Mouse (Mus musculus): ENCODE measurements around the gene Cpxm1. TPM values are rescaled to one million over a fixed set of nuclear protein-coding genes. Genes with fewer than 3 reads are reported as not detected.

The Cpxm1 gene
- polyA plus RNA-seq, 1 experiment, result 7.7 TPM

DNA sequence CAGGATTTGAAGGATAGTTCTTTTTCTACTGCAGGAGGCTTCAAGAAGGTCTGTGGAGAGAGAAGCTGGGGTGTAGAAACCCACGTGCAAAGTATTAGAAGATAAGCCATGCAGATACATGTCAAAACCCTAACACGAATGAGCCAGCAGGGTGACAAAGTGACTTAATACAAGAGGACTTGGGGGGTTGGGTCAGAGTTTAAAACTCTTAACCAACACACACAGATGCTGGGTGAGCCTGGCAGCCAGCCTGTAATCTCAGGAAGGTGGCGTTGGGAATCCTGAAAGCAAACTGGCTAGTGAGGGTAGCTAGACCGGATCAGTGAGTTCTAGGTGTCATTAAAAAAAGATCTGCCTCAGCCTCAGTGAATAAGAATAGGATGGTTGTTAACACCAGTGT lies 30.0 kb downstream of the Cpxm1 start:
- no peak overlapping the region for H3K4me3 ChIP-seq (replicated peaks; ENCODE audit: insufficient read depth, low read depth, low read length)
- H3K27me3 ChIP-seq (ENCODE audit: control insufficient read depth, insufficient read depth, low read length), result peaks cover 2% of the 10 kb centered on the region; the same call in 1 of the 2 replicates
- H3K27ac ChIP-seq (ENCODE audit: insufficient read depth, low read length), result no peak overlapping the region
- no peak for DNase-seq
- no peaks in the 10 kb centered on the region for H3K4me1 ChIP-seq (ENCODE audit: control insufficient read depth, insufficient read depth, low read length)
- 55% methylated on average over 4 of the region's 4 CpGs for WGBS
- TF ChIP-seq CTCF (IDR thresholded peaks at IDR 0.05; ENCODE audit: borderline replicate concordance, insufficient read depth, low read depth, low read length) (no peak), POLR2A (IDR thresholded peaks at IDR 0.05; ENCODE audit: borderline replicate concordance, insufficient read depth, low read length) (no peak)

DNA sequence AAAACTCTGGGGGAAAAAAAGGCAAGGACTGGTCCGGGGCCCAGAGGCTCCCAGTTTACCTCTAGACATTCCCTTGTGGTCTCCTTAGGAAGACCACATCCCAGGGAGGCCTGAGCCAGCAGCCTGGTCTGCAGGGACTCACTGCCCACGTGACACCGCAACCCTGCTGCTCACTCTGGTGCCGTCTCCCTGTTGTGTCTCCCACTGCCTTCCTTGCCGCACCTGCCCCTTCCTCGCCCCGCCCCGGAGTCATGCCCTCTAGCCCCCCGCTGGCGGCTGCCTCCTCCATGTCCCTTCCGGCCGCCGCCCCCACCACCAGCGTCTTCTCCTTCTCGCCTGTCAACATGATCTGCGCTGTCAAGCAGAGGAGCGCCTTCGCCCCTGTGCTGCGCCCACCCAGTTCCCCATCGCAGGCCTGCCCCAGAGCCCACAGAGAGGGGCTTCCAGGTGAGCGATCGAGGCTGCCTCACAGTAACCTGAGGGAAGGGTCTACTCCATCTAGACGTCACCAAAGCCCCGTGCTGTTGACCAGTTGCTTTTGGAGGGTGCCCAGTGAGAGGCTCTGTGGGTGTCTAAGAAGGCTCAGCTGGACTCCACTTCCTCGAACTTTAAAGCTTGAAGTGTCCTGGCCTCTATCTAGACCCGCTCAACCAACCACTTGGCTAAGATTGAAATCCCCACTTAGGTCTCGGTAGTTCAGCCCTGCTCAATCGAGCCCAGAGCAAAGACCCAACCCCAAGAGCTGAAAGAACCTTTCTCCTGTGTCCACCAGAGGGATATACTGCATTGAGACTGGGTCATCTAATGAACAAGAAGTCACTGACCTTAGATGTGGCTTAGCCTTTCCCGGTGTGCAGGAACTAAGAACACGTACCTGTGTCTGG lies 31.9 kb downstream of the Cpxm1 start:
- no peak for TF ChIP-seq CTCF (IDR thresholded peaks at IDR 0.05; ENCODE audit: borderline replicate concordance, insufficient read depth, low read depth, low read length)
- no peak for TF ChIP-seq POLR2A (IDR thresholded peaks at IDR 0.05; ENCODE audit: borderline replicate concordance, insufficient read depth, low read length)
- WGBS, result 10% methylated on average over 30 of the region's 30 CpGs
- Histone ChIP-seq H3K27me3 (ENCODE audit: control insufficient read depth, insufficient read depth, low read length) (peaks cover 3% of the 10 kb centered on the region; the same call in 1 of the 2 replicates), H3K27ac (ENCODE audit: insufficient read depth, low read length) (no peak overlapping the region), H3K4me3 (replicated peaks; ENCODE audit: insufficient read depth, low read depth, low read length) (no peak overlapping the region), H3K4me1 (ENCODE audit: control insufficient read depth, insufficient read depth, low read length) (no peaks in the 10 kb centered on the region)
- no peak for DNase-seq

DNA sequence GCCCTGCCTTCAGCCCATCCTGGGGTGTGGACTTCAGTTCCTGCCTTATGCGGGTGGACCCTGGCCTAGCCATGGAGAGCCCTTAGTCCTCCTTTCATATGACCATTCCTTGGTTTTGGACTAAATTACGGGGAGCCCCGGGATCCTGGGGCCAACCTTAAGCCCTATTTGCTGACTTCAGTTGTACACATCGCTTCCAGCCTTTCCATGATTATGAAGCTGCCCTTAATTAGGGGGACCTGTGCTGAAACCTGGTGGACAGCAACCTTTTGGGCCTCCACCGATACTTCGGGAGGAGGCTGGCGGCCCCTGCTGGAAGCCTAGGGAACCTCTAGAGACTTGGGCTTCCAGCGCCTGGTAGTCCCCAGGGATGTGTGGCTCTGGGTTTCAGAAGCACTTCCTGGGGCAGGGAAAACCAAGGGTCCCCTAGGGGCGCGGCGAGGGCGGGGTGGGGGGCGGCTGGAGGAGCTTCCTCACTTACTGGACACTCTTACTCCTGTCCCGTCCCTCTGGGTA lies 34.8 kb downstream of the Cpxm1 start:
- WGBS, result 5% methylated on average over 14 of the region's 14 CpGs
- peak; percentile 11 to 20 for DNase-seq
- no peaks in the 10 kb centered on the region for H3K4me1 ChIP-seq (ENCODE audit: control insufficient read depth, insufficient read depth, low read length)
- no peak overlapping the region for H3K27ac ChIP-seq (ENCODE audit: insufficient read depth, low read length)
- H3K4me3 ChIP-seq (replicated peaks; ENCODE audit: insufficient read depth, low read depth, low read length), result no peak overlapping the region
- TF ChIP-seq POLR2A (IDR thresholded peaks at IDR 0.05; ENCODE audit: borderline replicate concordance, insufficient read depth, low read length) (no peak), CTCF (IDR thresholded peaks at IDR 0.05; ENCODE audit: borderline replicate concordance, insufficient read depth, low read depth, low read length) (peak; percentile 39; the same call in 1 of the 2 replicates)
- peaks cover 3% of the 10 kb centered on the region; the same call in 1 of the 2 replicates for H3K27me3 ChIP-seq (ENCODE audit: control insufficient read depth, insufficient read depth, low read length)

DNA sequence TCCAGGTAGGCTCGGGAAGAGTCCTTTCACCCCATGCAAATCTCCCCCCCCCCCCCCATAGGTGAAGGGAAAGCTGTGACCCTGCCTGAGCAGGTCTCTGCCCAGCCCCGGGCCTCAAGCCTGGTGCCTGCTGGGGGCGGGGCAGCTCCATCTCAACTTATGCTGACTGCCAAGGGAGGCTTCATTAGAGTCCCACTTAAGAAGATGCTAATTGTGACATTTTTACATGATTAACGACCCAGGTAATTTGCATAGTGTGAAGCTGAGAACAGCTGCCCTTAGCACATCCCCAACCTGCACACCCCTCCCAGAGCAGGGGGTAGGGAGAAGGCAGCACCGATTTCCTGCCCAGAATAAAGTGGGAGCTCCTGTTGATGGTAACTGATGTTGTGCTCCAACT lies 38.5 kb downstream of the Cpxm1 start:
- no peak for DNase-seq
- no peak overlapping the region for H3K4me3 ChIP-seq (replicated peaks; ENCODE audit: insufficient read depth, low read depth, low read length)
- no peak overlapping the region for H3K27ac ChIP-seq (ENCODE audit: insufficient read depth, low read length)
- WGBS, result 28% methylated on average over 5 of the region's 5 CpGs
- H3K27me3 ChIP-seq (ENCODE audit: control insufficient read depth, insufficient read depth, low read length), result peaks cover 2% of the 10 kb centered on the region; the same call in 1 of the 2 replicates
- TF ChIP-seq CTCF (IDR thresholded peaks at IDR 0.05; ENCODE audit: borderline replicate concordance, insufficient read depth, low read depth, low read length) (no peak), POLR2A (IDR thresholded peaks at IDR 0.05; ENCODE audit: borderline replicate concordance, insufficient read depth, low read length) (no peak)
- no peaks in the 10 kb centered on the region for H3K4me1 ChIP-seq (ENCODE audit: control insufficient read depth, insufficient read depth, low read length)

DNA sequence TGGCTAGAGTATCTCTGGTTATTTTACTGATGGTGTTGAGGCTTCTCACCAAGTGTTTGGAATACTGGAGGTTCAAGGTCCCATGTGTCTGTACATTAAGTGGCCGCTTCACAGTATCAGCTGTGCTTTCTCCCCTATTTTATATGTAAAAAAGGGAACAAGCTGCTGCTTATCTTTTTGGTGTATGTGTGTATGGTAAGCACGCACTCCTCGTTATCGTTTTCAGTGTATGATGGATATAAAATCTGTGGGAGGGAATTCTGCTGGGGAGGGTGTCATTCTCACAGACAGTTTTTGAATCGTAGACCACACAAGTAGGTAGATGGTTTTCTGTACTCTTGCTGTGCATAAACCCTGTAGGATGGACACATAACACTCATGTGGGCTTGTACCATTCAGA lies 39.8 kb downstream of the Cpxm1 start:
- Histone ChIP-seq H3K27ac (ENCODE audit: insufficient read depth, low read length) (no peak overlapping the region), H3K4me3 (replicated peaks; ENCODE audit: insufficient read depth, low read depth, low read length) (no peak overlapping the region), H3K27me3 (ENCODE audit: control insufficient read depth, insufficient read depth, low read length) (peaks cover 2% of the 10 kb centered on the region; the same call in 1 of the 2 replicates), H3K4me1 (ENCODE audit: control insufficient read depth, insufficient read depth, low read length) (no peaks in the 10 kb centered on the region)
- TF ChIP-seq POLR2A (IDR thresholded peaks at IDR 0.05; ENCODE audit: borderline replicate concordance, insufficient read depth, low read length), result no peak
- TF ChIP-seq CTCF (IDR thresholded peaks at IDR 0.05; ENCODE audit: borderline replicate concordance, insufficient read depth, low read depth, low read length), result no peak
- DNase-seq, result no peak
- 91% methylated on average over 5 of the region's 5 CpGs for WGBS

DNA sequence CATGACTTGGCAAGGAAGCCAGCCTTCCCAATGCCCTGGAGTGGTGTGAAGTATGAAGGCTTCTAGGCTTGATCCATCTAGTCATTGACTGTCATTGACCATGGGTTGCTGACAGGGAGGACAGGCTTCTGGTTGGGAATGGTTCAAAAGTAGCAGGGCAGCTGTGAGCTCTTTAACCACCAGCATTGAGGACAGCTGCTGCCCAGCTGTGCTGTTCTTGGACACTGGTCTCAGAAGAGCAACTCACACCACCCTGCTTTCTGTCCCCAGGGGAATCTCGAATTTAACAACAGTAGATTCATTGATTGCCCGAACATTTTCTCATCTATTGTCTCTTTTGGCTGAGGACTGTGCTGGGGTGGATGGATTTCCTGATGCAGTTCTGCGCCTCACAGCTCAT lies 43.5 kb downstream of the Cpxm1 start:
- no peak for TF ChIP-seq POLR2A (IDR thresholded peaks at IDR 0.05; ENCODE audit: borderline replicate concordance, insufficient read depth, low read length)
- TF ChIP-seq CTCF (IDR thresholded peaks at IDR 0.05; ENCODE audit: borderline replicate concordance, insufficient read depth, low read depth, low read length), result no peak
- H3K4me3 ChIP-seq (replicated peaks; ENCODE audit: insufficient read depth, low read depth, low read length), result no peak overlapping the region
- no peak for DNase-seq
- H3K27ac ChIP-seq (ENCODE audit: insufficient read depth, low read length), result no peak overlapping the region
- H3K4me1 ChIP-seq (ENCODE audit: control insufficient read depth, insufficient read depth, low read length), result no peaks in the 10 kb centered on the region
- no peaks in the 10 kb centered on the region for H3K27me3 ChIP-seq (ENCODE audit: control insufficient read depth, insufficient read depth, low read length)
- 67% methylated on average over 3 of the region's 3 CpGs for WGBS

DNA sequence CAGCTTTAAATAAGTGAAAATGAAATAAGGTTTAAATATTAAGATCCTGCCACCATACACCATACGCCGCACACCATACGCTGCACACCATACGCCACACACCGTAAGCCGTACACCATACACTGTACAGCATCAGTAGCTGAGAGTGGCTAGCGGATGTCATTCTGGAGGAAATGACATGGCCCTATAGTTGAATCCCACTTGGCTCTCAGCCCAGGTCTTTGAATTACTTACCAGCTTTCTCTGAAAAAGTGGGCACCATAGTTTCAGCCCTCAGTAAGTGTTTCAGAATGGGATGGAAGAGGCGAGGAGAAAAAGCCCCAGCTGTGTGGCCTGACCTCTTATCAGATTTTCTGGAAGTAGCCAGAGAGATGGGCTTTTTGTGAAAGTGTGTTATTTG lies 44.0 kb downstream of the Cpxm1 start:
- Histone ChIP-seq H3K4me3 (replicated peaks; ENCODE audit: insufficient read depth, low read depth, low read length) (no peak overlapping the region), H3K4me1 (ENCODE audit: control insufficient read depth, insufficient read depth, low read length) (no peaks in the 10 kb centered on the region), H3K27me3 (ENCODE audit: control insufficient read depth, insufficient read depth, low read length) (no peaks in the 10 kb centered on the region), H3K27ac (ENCODE audit: insufficient read depth, low read length) (no peak overlapping the region)
- 88% methylated on average over 8 of the region's 8 CpGs for WGBS
- TF ChIP-seq CTCF (IDR thresholded peaks at IDR 0.05; ENCODE audit: borderline replicate concordance, insufficient read depth, low read depth, low read length), result no peak
- no peak for DNase-seq
